Mouse (Mus musculus) R1 (cell line): ENCODE data around the gene Timm9.

Source experiments
- DNase-seq: peaks from one replicate; pipeline ENCODE4 v3.0.0-alpha.2; 2018; ENCODE audit warnings: low read depth, low spot score

Timm9 gene

DNA sequence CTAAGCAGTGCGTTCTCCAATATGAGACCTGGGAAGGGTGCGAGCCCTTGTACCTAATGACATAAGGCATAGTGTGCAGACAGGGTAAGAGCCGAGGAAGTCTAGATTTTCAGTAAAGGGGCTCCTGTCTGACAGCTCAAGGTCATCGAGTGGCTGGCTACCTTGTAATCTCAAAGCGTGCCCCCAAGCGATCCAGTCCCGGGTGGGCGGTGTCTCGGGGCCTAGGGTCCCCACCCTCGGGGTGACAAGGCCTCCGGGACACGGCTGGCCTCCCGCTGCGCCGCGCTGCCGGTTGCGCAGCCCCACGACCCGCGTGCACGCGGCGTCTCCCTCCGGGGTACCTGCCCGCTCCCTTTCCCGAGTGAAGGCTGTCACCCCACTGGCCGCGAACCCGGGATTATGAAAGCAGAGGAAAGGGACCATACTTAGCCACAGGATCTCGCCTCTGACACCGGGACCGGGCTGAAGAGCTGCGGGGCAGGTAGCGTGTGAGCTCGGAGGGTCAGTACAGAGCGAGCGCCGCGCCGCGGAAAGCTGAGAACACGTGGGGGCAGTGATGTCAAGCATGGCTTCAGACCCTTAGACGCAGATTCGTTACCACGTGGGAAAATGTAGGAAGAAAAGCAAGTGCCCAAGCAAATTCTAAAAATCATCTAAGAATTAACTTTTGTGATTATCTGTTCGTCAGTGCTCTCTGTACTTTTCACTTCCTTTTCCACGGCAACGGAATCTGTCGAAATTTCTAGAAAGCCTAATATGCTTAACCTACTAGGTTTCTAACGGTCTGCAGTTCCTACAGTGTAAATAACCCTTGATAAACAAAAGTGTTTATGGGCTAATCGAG, at the start of gene Timm9, which contains the start of gene 2700049A03Rik:
TSS of gene Timm9 (minus strand) at position 555 of the 844 bp plus-strand sequence.
TSS of gene 2700049A03Rik (plus strand) at position 719 of the 844 bp plus-strand sequence.
- DNase-seq: peak; percentile 90

DNA sequence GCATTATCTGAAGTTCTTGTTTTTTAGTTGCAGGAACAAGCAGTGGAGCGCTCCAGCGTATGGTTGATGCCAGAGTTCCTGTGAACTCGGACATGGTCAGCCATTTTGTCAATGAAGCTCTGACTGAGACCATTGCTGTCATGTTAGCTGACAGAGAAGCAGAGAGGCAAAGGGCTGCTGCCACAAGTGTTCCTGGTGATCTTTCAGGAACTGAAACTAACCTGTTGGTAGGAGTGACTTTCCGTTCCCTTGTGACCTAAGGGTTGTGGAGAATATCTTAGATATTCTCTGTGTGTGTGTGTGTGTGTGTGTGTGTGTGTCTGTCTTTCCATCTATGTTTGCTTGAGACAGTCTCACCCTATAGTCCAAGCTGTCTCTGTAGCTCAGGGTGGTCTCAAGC, 47.9 kb upstream of the Timm9 start:
- no peak for DNase-seq

DNA sequence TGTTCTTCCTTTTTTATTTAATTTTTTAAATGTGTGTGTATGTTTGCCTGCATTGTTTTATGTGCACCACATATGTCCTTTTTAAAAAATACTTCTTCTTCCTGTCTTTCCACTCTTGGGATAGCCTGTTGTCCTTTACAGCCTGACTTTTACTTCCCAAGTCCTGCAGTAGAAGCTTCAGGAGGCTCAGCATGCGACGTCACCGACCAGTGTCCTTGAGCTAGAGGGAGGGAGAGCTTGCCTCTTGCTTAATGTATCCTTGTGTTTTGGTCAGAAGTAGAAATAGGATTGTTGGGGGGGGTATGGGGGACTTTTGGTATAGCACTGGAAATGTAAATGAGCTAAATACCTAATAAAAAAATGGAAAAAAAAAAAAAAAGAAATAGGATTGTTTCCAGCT, 47.3 kb upstream of the Timm9 start:
- DNase-seq: no peak

DNA sequence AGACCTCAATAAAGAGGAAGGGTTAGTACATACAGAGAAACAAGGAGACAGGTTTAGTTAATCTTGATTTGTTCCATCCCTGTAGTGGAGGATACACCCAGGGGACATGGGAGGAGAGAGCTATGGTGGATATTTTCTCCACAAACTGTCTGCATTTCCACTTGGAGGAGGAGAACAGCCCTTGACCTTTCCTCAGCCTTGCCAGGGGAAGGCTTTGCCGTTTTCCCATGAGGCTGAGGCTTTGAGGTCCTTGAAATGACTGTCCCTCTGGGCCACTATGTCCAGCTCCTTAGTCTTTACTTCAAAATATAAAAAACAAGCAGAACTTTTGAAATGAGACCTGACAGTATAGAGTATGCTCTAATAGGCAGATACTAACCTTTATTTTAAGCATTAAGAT, 33.4 kb upstream of the Timm9 start:
- DNase-seq: no peak

DNA sequence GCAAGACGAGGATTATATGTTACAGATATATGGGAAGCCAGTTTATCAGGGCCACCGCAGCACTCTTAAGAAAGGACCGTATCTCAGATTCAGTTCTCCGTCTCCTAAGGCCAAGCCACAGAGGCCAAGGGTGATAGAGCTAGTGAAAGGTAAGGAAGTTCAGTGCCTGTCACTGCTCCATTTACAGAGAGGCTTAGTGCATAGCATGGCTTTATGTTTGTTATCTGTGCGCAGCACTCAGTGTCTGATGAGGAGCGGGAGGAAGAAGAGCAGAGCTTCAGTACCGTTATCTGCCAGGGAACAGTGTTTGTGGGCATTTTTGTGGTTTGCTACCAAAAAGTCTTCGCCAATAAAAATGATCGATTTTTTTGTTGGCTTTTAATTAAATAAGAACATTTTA, 27.9 kb upstream of the Timm9 start:
- DNase-seq: no peak

DNA sequence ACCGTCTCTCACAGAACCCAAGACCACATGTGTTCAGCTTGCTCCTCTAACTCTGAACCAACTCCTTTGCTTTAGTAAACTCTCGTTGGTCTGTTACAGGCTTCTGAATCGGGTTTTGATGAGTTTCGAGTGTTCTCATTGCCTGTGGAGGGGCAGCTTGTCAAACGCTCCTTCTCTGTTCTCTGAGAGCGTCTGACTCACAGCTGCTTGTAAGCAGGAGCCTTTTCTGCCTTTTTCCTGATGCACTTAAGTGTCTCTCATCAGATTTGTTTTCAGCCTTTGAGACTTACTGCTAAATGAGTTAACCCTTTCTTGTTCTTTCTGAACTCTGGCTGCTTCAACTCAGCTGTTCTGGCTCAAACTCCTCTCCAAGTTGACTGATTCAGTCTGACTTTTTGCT, 21.5 kb upstream of the Timm9 start:
- no peak for DNase-seq

DNA sequence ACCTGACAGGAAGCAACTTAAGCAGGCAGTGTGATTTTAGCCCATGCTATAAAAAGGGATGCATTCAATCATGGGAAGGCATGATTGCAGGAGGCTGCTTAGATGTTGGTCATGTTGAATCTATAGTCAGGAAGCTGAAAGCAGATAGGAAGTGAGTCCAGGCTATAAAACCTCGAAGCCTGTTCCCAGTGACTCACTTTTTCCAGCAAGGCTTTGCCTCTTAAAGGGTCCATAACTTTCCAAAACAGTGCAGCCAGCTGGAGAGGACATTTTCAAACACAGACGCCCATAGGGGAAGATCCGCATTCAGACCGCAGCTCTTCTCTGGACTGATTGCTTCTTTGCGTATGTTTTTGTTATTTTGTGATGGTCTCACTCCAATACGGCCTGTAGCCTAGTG, 18.5 kb upstream of the Timm9 start:
- no peak for DNase-seq

DNA sequence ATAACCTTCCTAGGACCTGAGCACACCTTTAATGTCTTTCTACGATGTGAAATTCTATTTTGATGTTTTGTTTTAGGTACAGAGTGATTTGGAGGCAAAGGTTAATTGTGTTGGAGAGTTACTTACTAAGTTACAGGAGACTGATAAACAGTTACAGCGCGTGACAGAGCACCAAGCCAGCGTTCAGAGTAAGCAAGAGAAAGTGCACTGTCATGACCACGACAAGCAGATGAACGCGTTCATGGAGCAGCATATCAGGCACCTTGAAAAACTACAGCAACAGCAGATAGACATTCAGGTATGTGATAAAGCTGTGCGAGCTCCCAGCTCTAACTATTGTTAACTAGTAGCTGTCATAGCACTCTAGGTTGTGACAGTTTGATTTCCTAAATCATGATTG, 13.7 kb upstream of the Timm9 start:
- DNase-seq: no peak

DNA sequence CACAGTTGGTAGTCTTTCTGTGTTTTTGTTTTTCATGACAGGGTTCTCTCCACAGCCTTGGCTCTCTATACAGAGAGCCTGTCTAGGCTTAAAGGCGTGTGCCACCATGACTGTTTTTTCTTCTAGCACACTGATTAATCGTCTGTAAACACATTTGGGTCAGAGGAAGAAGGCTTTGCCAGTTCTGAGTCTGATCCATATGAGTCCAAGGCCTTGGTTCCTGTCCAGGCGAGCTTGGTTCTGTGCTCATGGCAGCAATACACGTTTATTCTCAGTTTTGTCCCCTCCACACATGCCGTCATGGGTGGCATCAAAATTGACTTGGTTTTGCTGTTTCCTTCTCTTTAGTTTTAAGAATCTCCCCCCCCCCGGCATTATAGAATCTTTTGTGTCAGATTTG, 13.0 kb upstream of the Timm9 start:
- DNase-seq: no peak

DNA sequence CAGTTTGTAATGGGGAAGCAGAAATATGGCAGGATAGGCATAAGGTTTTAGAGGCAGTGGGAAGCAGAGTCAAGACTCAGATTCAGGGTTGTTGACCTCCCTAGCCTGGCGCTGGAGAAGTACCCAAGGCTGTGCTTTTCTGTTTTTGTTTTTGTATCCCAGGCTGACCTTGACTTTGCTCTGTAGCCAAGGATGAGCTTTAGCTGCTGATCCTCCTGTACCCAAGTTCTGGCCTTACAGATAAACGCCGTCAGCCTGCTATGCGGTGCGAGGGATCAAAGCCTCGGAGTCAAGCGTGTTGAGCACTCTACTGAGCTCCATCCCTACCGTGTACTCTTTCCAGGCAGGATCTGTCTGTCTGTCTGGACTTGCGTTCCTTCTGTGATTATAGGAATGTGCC, 12.3 kb upstream of the Timm9 start:
- DNase-seq: no peak

DNA sequence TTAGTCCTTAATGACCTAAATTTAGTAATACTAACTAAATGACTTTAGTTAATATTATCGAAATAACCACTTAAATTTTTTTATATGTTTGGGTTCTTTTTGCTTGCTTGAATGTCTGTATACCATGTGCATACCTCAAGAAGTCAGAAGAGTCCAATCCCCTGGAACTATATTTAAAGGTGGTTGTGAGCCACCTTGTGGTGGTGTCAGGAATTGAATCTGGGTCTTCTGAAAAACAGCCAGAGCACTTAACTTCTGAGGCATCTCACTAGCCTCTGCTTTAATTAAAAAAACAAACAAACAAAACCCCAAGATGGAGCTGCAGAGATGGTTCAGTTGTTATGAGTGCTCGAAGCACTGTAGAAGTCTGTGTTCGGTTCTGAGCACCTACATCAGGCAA, 11.2 kb upstream of the Timm9 start:
- DNase-seq: peak; percentile 62

DNA sequence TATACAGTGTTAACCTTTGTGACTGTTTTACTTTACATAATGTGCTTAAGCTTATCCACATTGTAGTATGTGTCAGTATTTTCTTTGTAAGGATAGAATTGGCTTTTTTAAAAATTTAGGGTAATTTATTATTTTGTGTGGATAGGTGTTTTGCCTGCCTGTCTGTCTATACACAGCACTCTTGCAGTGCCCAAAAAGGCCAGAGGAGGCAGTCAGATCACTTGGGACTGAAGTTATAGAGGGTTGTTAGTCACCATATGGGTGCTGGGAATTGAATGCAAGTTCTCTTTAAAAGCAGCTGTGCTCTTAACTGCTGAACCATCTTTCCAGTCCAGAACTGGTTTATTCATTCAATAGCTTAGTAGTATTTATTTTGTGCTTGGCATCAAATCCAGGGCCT, 4.7 kb upstream of the Timm9 start:
- DNase-seq: peak; percentile 60

DNA sequence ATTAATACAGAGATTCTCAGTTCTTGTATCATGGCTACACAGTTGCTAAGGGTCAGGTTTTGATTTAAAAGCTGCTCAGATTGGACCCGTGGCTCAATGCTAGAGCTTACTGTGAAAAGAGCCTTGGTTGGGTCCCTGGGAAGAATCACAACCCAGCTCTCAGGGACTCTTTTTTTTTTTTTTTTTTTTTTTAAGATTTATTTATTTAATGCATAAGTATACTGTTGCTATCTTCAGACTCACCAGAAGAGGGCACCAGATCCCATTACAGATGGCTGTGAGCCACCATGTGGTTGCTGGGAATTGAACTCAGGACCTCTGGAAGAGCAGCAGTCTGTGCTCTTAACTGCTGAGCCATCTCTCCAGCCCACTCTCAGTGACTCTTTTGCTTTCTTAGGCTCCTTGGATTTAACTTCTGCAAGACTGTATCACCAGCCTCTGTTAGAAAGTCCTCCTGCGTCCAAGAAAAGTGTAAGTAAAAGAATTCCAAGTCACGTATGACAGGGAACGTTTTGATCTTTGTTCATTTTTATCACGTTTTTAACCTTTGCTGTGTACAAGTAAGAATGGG, 2.9 kb upstream of the Timm9 start:
- DNase-seq: peak; percentile 24

DNA sequence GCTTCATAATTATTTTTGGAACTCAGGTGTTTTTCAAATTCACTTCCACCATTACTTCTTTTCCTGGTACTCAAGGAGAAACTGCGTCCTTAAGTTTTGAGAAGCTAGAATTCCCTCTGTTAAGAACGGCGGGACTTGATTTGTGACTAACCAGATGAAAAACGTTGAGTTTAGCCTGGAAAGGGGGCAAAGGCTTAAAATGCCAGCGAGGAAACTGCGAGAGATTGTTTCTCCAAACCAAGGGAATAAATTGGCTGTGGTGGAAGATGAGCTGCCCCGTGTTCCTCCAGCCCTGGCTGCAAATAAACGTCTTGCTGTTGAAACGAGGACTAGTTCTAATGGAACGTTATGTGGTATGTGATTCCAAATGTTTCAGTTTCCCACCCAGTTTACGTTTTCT, 1.2 kb upstream of the Timm9 start:
- no peak for DNase-seq

DNA sequence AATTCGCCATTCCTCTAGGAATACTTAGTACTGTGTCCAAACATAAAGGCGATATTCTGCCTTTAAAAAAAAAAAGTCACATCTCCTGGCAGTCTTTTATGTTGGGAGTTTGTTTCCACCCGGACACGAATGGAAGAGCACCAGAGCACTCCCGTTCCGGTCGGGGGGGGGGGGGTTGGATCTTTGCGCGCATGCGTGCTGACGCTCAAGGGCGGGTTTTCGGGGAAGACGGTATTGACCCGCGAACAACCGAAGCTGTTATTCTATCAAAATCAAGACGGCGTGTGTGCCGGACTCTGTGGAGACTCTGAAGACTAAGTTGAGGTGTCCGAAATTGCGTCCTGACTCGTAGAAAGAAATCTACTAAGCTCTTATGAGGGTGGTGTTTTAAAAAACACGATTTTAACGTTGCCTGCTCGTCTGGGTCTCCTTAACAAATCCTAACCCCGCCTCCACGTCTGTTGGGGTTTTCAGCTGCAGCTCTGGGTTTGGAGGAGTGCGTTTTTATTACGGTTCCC, 549 bp upstream of the Timm9 start:
- peak; percentile 95 for DNase-seq

DNA sequence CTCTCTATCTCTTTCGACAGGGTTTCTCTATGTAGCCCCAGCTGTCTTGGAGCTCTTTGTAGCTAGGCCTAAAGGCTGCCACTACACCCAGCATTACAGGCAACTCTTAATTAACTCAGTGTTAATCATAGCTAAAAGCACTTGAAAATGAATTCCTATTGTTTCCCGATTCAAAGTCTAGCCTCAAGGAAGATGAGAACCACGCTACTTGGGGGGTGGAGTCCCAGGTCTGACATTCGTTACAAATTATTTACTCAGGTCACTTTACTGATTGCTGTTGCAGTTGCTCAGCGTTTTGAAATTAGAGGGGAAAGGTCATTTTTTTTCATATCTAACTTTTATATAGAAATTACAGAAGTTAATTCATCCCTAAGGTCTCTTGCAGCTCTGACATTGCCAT, 903 bp downstream of the Timm9 start:
- no peak for DNase-seq

DNA sequence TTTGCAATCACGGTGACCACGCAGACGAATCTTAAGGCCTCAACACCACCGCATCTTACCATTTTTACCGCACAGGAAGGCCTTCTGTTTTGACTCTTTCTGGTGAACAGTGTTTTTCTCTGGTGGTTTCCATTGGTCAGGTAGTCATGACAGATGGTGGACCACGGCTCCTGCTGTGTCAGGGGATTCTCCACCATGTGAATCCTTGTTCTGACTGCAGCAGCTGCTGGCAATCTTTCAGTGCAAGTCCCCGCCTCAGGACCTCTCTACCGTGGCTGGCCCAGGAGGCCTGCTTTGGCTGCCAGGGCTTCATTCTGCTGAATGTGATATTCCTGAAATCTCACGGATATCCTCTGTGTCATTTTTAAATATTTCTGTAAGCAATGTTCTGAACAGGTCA, 13.2 kb downstream of the Timm9 start:
- no peak for DNase-seq

DNA sequence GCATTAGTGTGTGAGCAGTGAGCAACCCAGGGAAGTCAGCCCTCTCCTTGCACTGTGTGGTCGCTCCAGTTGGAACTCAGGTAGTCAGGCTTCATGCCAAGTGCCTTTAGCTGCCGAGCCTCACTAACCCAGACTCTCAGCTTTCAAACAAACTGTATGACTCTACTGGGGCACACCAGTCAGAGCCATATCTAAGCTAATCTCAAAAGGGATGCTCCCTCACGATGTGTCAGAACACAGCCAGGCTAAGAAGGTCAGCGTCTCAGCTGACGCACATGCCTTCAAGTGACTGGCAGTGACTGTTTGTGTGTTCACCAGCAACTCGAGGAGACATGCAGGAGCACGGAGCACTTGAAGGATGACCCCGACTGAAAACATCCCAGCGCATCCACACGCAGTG, 13.8 kb downstream of the Timm9 start:
- DNase-seq: no peak

DNA sequence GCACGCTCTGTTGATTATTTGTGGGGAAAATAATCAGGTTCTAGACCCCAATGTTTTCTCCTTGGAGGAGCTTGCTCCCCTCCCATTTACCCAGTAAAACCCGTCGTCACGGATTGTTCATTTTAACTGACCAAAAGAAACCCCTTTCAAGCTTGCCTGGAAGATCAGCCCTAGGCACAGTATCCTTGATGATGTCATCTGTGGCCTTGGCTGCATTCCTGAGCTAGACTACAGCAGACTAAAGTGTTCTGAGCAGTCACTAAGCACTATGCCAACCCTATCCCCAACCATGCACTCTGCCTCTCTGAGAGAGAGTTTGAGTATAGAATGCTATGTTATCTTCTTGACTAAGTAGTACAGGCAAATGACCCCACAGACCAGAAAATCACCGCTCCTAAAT, 20.1 kb downstream of the Timm9 start:
- DNase-seq: no peak

DNA sequence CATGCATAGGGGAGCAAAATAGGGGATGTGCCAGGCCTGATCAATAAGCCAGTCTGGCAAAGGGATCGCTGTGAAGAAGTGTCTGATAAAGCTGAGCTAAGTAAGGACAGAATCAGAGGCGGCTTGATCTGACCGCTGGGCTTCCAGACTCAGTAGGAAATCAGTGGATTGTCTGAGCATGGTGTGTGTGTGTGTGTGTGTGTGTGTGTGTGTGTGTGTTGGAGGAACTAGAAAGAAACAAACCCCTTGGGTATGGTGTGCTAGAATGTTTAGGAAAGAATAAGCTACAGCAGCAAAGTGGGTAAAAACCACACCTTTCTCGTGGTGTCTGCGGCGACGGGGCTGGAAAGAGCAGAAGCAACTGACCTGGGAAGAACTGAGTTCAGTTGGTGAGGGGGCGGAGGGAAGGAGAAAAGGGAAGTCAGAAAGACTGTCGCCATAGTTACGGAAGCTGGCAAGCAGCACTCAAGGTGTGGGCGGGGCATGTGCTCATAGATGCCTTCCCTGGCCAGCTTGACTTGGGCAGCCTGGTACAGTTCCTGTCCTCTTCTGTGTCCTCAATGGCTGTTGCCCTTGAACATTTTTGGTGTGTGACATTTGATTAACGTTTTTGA, 22.7 kb downstream of the Timm9 start:
- DNase-seq: peak; percentile 83

DNA sequence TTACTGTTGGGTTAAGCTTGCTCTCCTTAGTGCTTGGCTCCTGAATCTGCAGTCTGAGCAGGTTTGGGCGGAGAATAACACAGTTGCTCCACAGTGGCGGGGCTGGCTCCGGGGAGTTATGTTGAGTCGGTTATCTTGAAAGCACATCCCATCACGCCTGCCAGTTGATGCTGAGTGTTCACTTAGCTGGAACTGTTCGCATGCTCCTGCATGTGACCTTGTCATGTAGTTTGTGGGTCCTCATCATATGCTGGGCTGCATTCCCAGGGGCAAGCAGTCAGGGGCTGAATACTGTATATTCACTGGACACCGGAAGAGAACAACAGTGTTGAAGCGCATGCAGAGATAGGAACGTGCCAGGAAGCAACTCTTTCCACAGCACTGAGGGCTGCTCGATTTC, 23.4 kb downstream of the Timm9 start:
- no peak for DNase-seq

DNA sequence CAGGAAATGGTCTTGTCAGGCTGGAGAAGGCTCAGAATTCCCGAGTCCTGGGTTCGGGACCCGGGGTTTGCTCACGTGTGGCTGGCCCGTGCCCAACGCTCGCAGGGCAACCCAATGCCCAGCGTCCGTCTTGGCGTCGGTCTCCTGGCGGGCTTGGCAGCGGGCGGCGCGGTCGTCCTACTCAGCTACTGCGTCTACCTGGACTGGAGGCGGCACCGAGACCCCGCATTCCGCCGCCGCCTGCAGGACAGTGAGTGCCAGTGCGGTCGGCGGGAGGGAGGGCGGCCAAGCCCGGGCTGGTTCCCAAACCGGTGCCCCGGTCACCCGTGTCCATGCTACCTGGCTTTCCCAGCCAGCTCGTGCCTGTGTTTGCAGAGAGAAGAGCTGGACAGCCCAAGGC, 25.2 kb downstream of the Timm9 start, which contains the start of gene Tomm20l:
TSS of gene Tomm20l (plus strand) at position 98 of the 400 bp plus-strand sequence.
- peak; percentile 50 for DNase-seq
